Mouse (Mus musculus) G1E (cell line): ENCODE data around the gene Rngtt.

ENCODE experiments used
- CTCF ChIP-seq: IDR thresholded peaks from 2 replicates; pipeline ENCODE4 v1.5.1; 2012; ENCODE audit warnings: low read depth, low read length, inconsistent platforms, mixed read lengths
- GATA1 ChIP-seq: IDR thresholded peaks from 2 replicates; pipeline ENCODE4 v1.6.1; 2012; ENCODE audit warnings: borderline replicate concordance, low read length, inconsistent platforms, mixed read lengths

DNA sequence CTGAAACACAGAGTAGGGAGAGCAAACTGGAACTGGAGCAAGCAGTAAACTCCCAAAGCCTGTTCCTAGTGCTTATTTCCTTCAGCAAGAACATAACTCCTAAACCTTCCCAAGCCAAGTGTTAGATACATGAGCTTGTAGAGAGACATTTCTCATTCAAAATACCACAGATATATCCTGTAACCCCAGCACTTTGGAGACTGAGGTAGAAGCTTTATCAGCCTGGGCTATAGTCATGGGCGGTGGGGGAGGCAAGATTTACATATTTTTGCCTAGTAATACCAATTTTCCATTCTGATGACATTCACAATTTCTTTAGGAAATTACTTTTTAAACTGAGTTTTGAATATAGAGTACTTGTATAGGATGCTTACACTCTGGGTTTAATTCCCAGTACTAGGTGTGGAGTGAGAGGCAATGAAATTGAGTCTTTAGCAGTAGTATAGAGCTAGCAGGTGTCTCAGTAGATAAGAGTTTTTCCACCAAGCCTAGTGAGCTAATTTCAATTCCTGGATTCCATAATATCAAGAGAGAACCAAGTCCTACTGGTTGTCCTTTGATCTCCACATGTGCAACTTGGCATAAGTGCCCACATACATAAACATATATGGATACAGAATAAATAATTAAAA, 160.7 kb downstream of the Rngtt start:
- TF ChIP-seq CTCF: no peak
- TF ChIP-seq GATA1: no peak
